Mouse (Mus musculus): ENCODE data around the gene Emd. TPM values are rescaled to one million over a fixed set of nuclear protein-coding genes. Genes with fewer than 3 reads are reported as not detected.
"Not testable (repeated sequence)": the region's sequence is repeated elsewhere in the genome, so short reads cannot be mapped to it uniquely, and the experiment has no call there.

Gene Emd
- 24.9 and 25.4 TPM in 2 replicates for polyA plus RNA-seq (2015; fragmentation: Nextera tagmentation; extraction: Ambion mirVana)

DNA sequence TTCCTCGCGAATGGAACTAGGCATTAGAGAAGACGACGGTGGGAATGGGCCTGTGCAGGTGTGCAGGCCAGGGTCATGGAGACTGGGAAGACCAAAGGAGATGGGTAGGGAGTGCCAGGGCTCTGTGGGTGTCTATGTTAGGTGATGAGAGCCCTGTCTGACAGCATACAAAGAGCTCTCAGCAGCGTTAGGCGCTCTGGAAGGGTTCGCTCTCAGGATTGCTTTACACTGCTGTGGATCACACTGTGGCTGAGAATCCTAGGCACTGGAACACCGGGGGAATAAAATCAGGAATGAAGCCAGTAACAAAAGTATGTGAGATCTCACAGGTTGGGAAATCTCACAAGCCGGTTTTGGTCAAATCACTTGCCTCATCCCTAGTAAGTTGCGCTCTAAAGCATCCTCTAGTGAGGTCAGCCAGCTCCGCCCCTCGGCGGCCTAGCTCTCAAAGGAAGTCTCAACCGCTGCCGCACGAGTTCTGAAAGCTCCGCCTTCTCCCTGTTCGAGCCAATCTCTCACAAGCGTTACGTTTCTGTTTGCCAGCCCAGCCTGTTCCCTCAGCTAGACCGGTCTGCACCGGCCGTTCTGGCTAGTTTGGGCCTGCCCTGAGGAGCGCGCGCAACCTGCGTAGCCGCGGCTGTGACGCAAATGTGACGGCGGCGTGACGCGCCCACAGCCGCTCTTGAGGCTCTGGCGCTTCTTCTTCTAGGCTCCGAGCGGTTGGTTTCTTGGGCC, at the start of gene Emd:
TSS of gene Emd (plus strand) at position 535 of the 735 bp plus-strand sequence.
- Histone ChIP-seq H3K27ac (ENCODE audit: low read length) (peak within 1 kb of the TSS; percentile 95), H3K4me2 (ENCODE audit: low read depth, low read length) (peak within 1 kb of the TSS; percentile 68), H3K4me1 (replicated peaks; ENCODE audit: control insufficient read depth, insufficient read depth, low read length) (peaks cover 4% of the 10 kb centered on the region), H3K9me3 (ENCODE audit: control insufficient read depth, low read length) (no peaks in the 10 kb centered on the region), H3K36me3 (ENCODE audit: control insufficient read depth, insufficient read depth, low read length) (peaks cover 3% of the 10 kb centered on the region; the same call in 1 of the 2 replicates), H3K27me3 (ENCODE audit: control insufficient read depth, insufficient read depth, low read depth, low read length) (no peaks in the 10 kb centered on the region), H3K4me3 (ENCODE audit: low read length) (peak within 1 kb of the TSS; percentile 59), H3K9ac (ENCODE audit: low read length) (peak within 1 kb of the TSS; percentile 85)
- WGBS = 18% methylated on average over 39 of the region's 39 CpGs
- peak; percentile 98 for ATAC-seq (ENCODE audit: low read depth)

DNA sequence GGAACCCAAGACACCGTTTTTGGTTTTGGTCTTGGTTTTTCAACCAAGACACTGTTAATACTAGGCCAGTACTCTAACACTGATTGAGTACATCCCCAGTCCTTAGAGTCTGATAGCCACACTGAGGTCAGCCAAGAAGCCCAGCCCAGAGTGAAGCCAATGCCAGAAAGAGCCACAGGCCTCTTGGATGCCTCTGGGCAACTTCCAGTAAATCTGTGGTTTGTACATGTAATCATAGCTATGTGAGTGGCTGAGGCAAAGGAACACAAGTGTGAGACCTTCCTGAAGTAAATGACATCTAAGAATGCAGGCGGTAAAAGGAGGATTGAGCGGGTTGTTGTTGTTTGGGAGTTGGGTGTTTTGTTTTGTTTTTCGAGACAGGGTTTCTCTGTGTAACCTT, 36.0 kb upstream of the Emd start:
- Histone ChIP-seq H3K4me2 (ENCODE audit: low read depth, low read length) (no peak overlapping the region), H3K36me3 (ENCODE audit: control insufficient read depth, insufficient read depth, low read length) (peaks cover 9% of the 10 kb centered on the region; the same call in 1 of the 2 replicates), H3K9me3 (ENCODE audit: control insufficient read depth, low read length) (no peaks in the 10 kb centered on the region), H3K27ac (ENCODE audit: low read length) (no peak overlapping the region), H3K9ac (ENCODE audit: low read length) (no peak overlapping the region), H3K27me3 (ENCODE audit: control insufficient read depth, insufficient read depth, low read depth, low read length) (no peaks in the 10 kb centered on the region), H3K4me1 (replicated peaks; ENCODE audit: control insufficient read depth, insufficient read depth, low read length) (no peaks in the 10 kb centered on the region), H3K4me3 (ENCODE audit: low read length) (no peak overlapping the region)
- no peak for ATAC-seq (ENCODE audit: low read depth)
- 87% methylated on average over 4 of the region's 4 CpGs for WGBS

DNA sequence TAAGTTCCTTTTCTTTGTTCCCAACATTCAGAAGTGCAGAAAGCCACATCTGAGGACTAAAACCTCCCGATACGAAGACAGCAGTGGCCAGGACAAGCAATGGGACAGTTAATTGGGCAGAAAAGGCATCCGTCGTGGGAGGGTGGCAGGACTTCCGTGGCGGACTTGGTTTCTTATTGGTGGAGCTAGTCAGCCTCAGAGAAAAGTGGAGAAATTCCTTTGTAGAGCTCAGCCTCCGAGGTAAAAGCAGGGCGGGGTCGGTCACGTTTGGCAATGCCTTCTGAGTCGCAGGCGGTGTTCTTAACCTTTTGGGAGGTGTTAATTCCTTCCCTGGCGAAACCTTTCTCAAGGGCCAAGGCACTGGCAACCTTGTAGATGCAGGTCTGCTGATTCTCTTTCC, 35.0 kb upstream of the Emd start:
- no peak overlapping the region for H3K4me3 ChIP-seq (ENCODE audit: low read length)
- H3K27ac ChIP-seq (ENCODE audit: low read length) = peak overlapping the region; percentile 20; the same call in 1 of the 2 replicates
- no peaks in the 10 kb centered on the region for H3K27me3 ChIP-seq (ENCODE audit: control insufficient read depth, insufficient read depth, low read depth, low read length)
- 45% methylated on average over 13 of the region's 13 CpGs for WGBS
- no peak overlapping the region for H3K9ac ChIP-seq (ENCODE audit: low read length)
- H3K4me2 ChIP-seq (ENCODE audit: low read depth, low read length) = no peak overlapping the region
- ATAC-seq (ENCODE audit: low read depth) = no peak
- no peaks in the 10 kb centered on the region for H3K4me1 ChIP-seq (replicated peaks; ENCODE audit: control insufficient read depth, insufficient read depth, low read length)
- no peaks in the 10 kb centered on the region for H3K9me3 ChIP-seq (ENCODE audit: control insufficient read depth, low read length)
- peaks cover 16% of the 10 kb centered on the region; the same call in 1 of the 2 replicates for H3K36me3 ChIP-seq (ENCODE audit: control insufficient read depth, insufficient read depth, low read length)

DNA sequence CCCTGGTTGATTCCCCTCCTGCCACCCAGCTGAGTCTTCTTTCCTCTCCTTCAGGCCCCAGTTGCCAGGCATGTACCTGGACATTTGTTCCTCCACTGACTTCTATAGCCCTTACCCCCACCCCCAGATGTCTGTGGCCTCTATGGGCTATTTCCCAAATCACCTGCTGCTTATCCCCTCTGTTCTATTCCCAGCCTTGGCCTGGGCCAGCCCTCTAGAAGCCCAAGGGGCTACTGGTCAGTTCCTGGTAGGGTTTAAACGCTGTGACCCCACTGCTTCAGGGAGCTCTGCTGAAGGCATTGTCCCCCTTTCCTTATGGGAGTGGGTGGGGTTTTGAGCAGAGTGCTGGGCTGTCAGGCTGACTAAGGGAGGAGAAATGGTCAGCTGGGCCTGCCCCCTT, 34.4 kb upstream of the Emd start:
- not testable (repeated sequence) for H3K4me1 ChIP-seq (replicated peaks; ENCODE audit: control insufficient read depth, insufficient read depth, low read length); H3K9me3 ChIP-seq (ENCODE audit: control insufficient read depth, low read length); H3K4me2 ChIP-seq (ENCODE audit: low read depth, low read length); H3K27me3 ChIP-seq (ENCODE audit: control insufficient read depth, insufficient read depth, low read depth, low read length); H3K9ac ChIP-seq (ENCODE audit: low read length); H3K27ac ChIP-seq (ENCODE audit: low read length); H3K4me3 ChIP-seq (ENCODE audit: low read length)
- peak; percentile 22; the same call in 1 of the 2 replicates for ATAC-seq (ENCODE audit: low read depth)
- 42% methylated on average over 1 of the region's 1 CpGs for WGBS
- H3K36me3 ChIP-seq (ENCODE audit: control insufficient read depth, insufficient read depth, low read length) = peaks cover 20% of the 10 kb centered on the region; the same call in 1 of the 2 replicates

DNA sequence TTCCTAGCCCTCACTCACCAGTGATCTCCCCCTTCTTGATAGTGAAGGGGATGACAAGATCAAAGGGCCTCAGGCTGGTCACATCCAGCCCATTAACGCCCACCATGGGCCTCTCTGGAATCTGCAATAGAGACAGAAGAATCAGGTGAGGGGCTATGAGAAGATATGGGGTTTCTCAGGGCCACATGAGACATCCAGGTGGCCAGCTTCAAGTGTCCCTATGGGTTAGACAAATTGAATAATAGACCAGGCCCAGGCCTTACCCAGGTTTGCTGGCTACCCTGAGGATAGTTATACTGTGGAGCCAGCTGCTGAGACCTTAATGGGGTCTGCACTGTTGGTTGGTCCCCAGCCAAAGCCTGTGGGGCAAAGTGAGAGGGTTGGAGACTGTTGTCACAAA, 24.4 kb upstream of the Emd start:
- no peak for ATAC-seq (ENCODE audit: low read depth)
- Histone ChIP-seq H3K4me3 (ENCODE audit: low read length) (no peak overlapping the region), H3K4me2 (ENCODE audit: low read depth, low read length) (no peak overlapping the region), H3K27me3 (ENCODE audit: control insufficient read depth, insufficient read depth, low read depth, low read length) (no peaks in the 10 kb centered on the region), H3K27ac (ENCODE audit: low read length) (no peak overlapping the region), H3K4me1 (replicated peaks; ENCODE audit: control insufficient read depth, insufficient read depth, low read length) (no peaks in the 10 kb centered on the region), H3K9me3 (ENCODE audit: control insufficient read depth, low read length) (no peaks in the 10 kb centered on the region), H3K36me3 (ENCODE audit: control insufficient read depth, insufficient read depth, low read length) (peaks cover 72% of the 10 kb centered on the region), H3K9ac (ENCODE audit: low read length) (no peak overlapping the region)
- 75% methylated on average over 1 of the region's 1 CpGs for whole genome bisulfite sequencing

DNA sequence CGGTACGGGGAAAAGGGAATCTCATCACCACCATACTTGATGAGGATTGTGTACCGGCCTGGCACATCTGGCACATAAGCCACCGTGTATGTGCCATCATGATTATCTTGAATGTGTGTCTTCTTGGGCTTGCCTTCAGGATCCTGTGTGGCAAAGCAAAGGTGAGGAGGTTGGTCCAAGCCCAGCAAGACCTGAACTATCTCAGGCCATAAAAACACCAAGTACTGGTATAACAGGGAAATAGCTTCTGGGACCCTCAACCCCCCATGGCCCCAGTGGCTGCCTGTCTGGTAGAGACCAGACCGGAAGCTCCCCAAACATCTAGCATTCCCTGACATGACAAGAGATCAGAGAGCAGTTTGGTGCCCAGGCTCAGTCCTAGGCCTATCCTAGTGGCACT, 21.3 kb upstream of the Emd start:
- no peak overlapping the region for H3K4me3 ChIP-seq (ENCODE audit: low read length)
- no peaks in the 10 kb centered on the region for H3K27me3 ChIP-seq (ENCODE audit: control insufficient read depth, insufficient read depth, low read depth, low read length)
- no peak overlapping the region for H3K4me2 ChIP-seq (ENCODE audit: low read depth, low read length)
- ATAC-seq (ENCODE audit: low read depth) = no peak
- H3K9ac ChIP-seq (ENCODE audit: low read length) = no peak overlapping the region
- peaks cover 69% of the 10 kb centered on the region for H3K36me3 ChIP-seq (ENCODE audit: control insufficient read depth, insufficient read depth, low read length)
- H3K4me1 ChIP-seq (replicated peaks; ENCODE audit: control insufficient read depth, insufficient read depth, low read length) = no peaks in the 10 kb centered on the region
- 85% methylated on average over 5 of the region's 5 CpGs for WGBS
- no peaks in the 10 kb centered on the region for H3K9me3 ChIP-seq (ENCODE audit: control insufficient read depth, low read length)
- no peak overlapping the region for H3K27ac ChIP-seq (ENCODE audit: low read length)

DNA sequence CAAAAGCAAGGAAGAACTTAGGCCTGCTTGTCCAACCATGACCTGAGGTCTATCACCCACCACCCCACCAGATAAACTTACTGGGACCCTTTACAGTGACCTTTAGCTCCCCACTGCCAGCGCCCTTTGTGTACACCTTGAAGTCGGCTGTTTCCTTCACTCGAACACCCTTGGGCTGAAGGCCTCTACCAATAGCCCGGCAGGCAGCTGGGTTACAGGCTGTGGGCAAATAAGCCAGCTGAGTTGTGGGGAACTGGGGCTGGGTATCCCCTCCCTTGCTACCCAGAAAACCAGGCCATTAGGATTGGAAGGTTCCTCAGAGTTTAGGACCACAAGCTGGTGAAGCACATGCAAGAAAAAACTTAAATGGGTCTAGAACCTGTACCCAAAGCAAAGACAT, 14.2 kb upstream of the Emd start:
- H3K4me3 ChIP-seq (ENCODE audit: low read length) = no peak overlapping the region
- no peak for ATAC-seq (ENCODE audit: low read depth)
- 88% methylated on average over 4 of the region's 4 CpGs for WGBS
- H3K4me1 ChIP-seq (replicated peaks; ENCODE audit: control insufficient read depth, insufficient read depth, low read length) = no peaks in the 10 kb centered on the region; the same call in 1 of the 2 replicates
- H3K4me2 ChIP-seq (ENCODE audit: low read depth, low read length) = no peak overlapping the region
- no peaks in the 10 kb centered on the region for H3K9me3 ChIP-seq (ENCODE audit: control insufficient read depth, low read length)
- H3K27ac ChIP-seq (ENCODE audit: low read length) = no peak overlapping the region
- H3K27me3 ChIP-seq (ENCODE audit: control insufficient read depth, insufficient read depth, low read depth, low read length) = no peaks in the 10 kb centered on the region
- peaks cover 59% of the 10 kb centered on the region for H3K36me3 ChIP-seq (ENCODE audit: control insufficient read depth, insufficient read depth, low read length)
- no peak overlapping the region for H3K9ac ChIP-seq (ENCODE audit: low read length)

DNA sequence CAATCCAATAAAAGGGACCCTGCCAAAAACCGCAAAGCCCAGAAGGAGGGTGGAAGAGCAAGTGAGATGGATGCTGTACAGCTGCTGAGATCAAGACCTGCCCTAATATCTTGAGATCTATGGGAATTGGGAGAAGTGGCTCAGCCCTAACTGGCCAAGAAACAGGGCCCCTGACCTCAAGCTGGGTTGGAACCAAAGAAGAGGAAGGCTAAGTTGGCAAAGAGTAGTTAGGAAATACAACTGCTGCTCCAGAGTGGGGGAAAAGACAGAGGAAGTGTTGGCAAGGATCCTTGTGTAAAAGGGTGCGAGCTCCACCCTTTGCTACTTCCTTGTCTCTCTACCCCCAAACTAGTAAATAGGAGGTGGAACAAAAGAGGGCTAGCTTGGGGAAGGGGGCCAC, 11.1 kb upstream of the Emd start:
- Histone ChIP-seq H3K27ac (ENCODE audit: low read length) (no peak overlapping the region; the same call in 1 of the 2 replicates), H3K27me3 (ENCODE audit: control insufficient read depth, insufficient read depth, low read depth, low read length) (no peaks in the 10 kb centered on the region), H3K4me2 (ENCODE audit: low read depth, low read length) (peak overlapping the region; percentile 57), H3K4me1 (replicated peaks; ENCODE audit: control insufficient read depth, insufficient read depth, low read length) (no peaks in the 10 kb centered on the region; the same call in 1 of the 2 replicates), H3K4me3 (ENCODE audit: low read length) (peak overlapping the region; percentile 68), H3K9me3 (ENCODE audit: control insufficient read depth, low read length) (no peaks in the 10 kb centered on the region), H3K9ac (ENCODE audit: low read length) (peak overlapping the region; percentile 67; the same call in 1 of the 2 replicates), H3K36me3 (ENCODE audit: control insufficient read depth, insufficient read depth, low read length) (peaks cover 42% of the 10 kb centered on the region)
- peak; percentile 12 for ATAC-seq (ENCODE audit: low read depth)
- WGBS = 58% methylated on average over 2 of the region's 2 CpGs

DNA sequence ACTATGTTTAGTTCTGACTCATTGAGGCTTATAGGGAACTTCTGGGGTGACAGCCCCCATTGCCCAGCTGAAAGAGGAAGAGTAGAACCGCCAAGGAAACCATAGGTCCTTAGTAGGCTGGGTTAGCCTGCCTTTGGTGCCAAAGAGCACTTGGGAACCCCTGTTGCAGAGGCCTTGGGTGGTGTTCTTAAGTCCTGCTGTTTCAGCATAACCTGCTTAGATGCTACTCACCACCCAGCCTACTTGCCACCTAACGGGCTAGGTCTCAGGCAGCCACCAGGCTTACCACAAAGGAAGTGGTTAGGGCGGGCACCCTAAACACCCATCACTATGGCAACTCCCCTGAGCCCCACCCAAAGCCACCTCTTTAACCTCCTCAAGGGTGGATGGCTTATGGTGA, 10.7 kb upstream of the Emd start:
- no peaks in the 10 kb centered on the region for H3K27me3 ChIP-seq (ENCODE audit: control insufficient read depth, insufficient read depth, low read depth, low read length)
- peak overlapping the region; percentile 86 for H3K27ac ChIP-seq (ENCODE audit: low read length)
- no peaks in the 10 kb centered on the region for H3K9me3 ChIP-seq (ENCODE audit: control insufficient read depth, low read length)
- H3K9ac ChIP-seq (ENCODE audit: low read length) = peak overlapping the region; percentile 67
- WGBS = 34% methylated on average over 3 of the region's 3 CpGs
- H3K4me3 ChIP-seq (ENCODE audit: low read length) = peak overlapping the region; percentile 68
- ATAC-seq (ENCODE audit: low read depth) = no peak
- peaks cover 41% of the 10 kb centered on the region for H3K36me3 ChIP-seq (ENCODE audit: control insufficient read depth, insufficient read depth, low read length)
- peak overlapping the region; percentile 57 for H3K4me2 ChIP-seq (ENCODE audit: low read depth, low read length)
- H3K4me1 ChIP-seq (replicated peaks; ENCODE audit: control insufficient read depth, insufficient read depth, low read length) = no peaks in the 10 kb centered on the region; the same call in 1 of the 2 replicates

Measured in lung, embryonic 16.5 days (tissue).